Mouse (Mus musculus): ENCODE data around the gene Ccdc188. TPM values are rescaled to one million over a fixed set of nuclear protein-coding genes. Genes with fewer than 3 reads are reported as not detected.

Ccdc188 gene
- polyA plus RNA-seq (2012; rRNA removed): not detected in 2 replicates

GRCm38 (mm10) chr16:18217579-18217978 lies at the start of gene Ccdc188:
TSS of gene Ccdc188 (plus strand) at chr16:18217879.
- no peak for DNase-seq (ENCODE audit: low read depth)
- TF ChIP-seq CTCF (IDR thresholded peaks at IDR 0.05; ENCODE audit: borderline replicate concordance, extremely low read depth, insufficient read depth, insufficient read length): no peak
- no peak for TF ChIP-seq POLR2A (IDR thresholded peaks at IDR 0.05; ENCODE audit: borderline replicate concordance, extremely low read depth, insufficient read depth, insufficient read length, poor library complexity, severe bottlenecking)

DNA sequence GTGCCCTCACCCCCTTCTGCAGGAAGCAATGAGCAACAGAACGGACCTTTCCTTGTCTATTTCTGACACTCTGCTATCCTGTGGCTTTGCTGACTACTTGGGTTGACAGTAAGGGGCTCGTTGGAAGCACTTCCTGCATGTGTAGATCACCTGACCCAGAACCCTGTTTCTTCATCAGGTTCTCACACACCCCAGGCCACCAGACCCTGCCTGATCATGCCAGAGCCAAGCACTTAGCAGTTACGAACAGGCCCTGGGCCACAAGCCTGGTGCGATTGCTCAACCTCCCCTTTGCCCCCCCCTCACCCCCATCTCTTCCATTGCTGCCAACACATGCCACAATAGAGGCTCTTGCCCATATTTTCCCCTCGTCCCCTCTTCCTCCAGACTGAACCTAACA lies 48.5 kb upstream of the Ccdc188 start:
- DNase-seq (ENCODE audit: low read depth): no peak
- TF ChIP-seq POLR2A (IDR thresholded peaks at IDR 0.05; ENCODE audit: borderline replicate concordance, extremely low read depth, insufficient read depth, insufficient read length, poor library complexity, severe bottlenecking) (no peak), CTCF (IDR thresholded peaks at IDR 0.05; ENCODE audit: borderline replicate concordance, extremely low read depth, insufficient read depth, insufficient read length) (no peak)

DNA sequence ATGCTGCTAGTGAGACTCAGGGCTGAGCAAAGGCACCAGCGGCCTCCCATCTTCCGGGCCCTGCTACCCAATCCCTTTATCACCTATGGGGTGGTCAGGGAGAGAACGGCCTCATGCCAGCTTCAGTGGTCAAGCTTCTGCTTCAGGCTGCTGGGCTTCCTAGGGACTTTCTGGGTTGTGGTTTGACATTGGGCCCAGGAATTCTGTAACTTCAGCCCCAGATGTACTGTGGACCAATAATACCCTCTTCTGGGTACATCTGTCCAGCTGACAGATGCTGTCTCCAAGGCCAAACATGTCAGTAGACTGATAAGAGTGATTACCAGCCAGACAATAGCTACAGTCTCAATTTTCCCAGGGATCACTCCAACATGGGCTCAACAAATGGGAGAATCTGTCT lies 47.9 kb upstream of the Ccdc188 start:
- TF ChIP-seq CTCF (IDR thresholded peaks at IDR 0.05; ENCODE audit: borderline replicate concordance, extremely low read depth, insufficient read depth, insufficient read length) (no peak), POLR2A (IDR thresholded peaks at IDR 0.05; ENCODE audit: borderline replicate concordance, extremely low read depth, insufficient read depth, insufficient read length, poor library complexity, severe bottlenecking) (no peak)
- no peak for DNase-seq (ENCODE audit: low read depth)

DNA sequence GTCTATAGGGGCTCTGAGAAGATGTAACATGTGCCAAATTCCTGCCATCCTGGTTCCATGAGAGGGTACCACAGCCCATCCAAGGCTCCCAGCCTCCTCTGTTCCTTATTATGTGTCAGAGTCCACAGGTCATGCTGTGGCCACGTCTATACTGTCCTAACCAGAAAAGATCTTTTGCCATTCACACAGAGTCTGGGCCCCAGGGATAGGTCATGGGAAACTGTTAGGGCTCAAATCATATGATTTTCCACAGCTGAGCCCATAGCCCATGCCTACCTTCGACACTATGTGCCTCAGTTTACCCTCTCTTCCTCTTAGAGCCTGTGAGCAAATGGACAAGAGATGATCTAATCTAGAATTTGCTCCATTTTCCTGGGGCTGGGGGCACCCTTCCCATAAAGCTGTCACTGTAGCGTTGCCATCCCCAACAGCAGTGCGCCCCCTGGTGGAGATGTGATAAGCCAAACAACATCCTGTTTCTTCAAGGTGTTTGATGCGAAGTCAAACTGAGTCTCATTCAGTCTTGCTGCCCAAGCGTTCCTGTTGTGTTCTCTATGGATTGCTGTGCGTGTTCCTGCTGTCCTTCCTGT lies 45.3 kb upstream of the Ccdc188 start:
- TF ChIP-seq POLR2A (IDR thresholded peaks at IDR 0.05; ENCODE audit: borderline replicate concordance, extremely low read depth, insufficient read depth, insufficient read length, poor library complexity, severe bottlenecking): no peak
- peak; percentile 92 for TF ChIP-seq CTCF (IDR thresholded peaks at IDR 0.05; ENCODE audit: borderline replicate concordance, extremely low read depth, insufficient read depth, insufficient read length)
- DNase-seq (ENCODE audit: low read depth): peak; percentile 85

GRCm38 (mm10) chr16:18173231-18173630 lies 44.4 kb upstream of the Ccdc188 start:
- no peak for DNase-seq (ENCODE audit: low read depth)
- no peak for TF ChIP-seq CTCF (IDR thresholded peaks at IDR 0.05; ENCODE audit: borderline replicate concordance, extremely low read depth, insufficient read depth, insufficient read length)

- TF ChIP-seq CTCF (IDR thresholded peaks at IDR 0.05; ENCODE audit: borderline replicate concordance, extremely low read depth, insufficient read depth, insufficient read length) (no peak), POLR2A (IDR thresholded peaks at IDR 0.05; ENCODE audit: borderline replicate concordance, extremely low read depth, insufficient read depth, insufficient read length, poor library complexity, severe bottlenecking) (no peak)
- no peak for DNase-seq (ENCODE audit: low read depth)
Measured at GRCm38 (mm10) chr16:18173788-18174187, 43.9 kb upstream of the Ccdc188 start.

- TF ChIP-seq POLR2A (IDR thresholded peaks at IDR 0.05; ENCODE audit: borderline replicate concordance, extremely low read depth, insufficient read depth, insufficient read length, poor library complexity, severe bottlenecking) (no peak), CTCF (IDR thresholded peaks at IDR 0.05; ENCODE audit: borderline replicate concordance, extremely low read depth, insufficient read depth, insufficient read length) (no peak)
- no peak for DNase-seq (ENCODE audit: low read depth)
Measured at GRCm38 (mm10) chr16:18175817-18176541, 41.7 kb upstream of the Ccdc188 start.

DNA sequence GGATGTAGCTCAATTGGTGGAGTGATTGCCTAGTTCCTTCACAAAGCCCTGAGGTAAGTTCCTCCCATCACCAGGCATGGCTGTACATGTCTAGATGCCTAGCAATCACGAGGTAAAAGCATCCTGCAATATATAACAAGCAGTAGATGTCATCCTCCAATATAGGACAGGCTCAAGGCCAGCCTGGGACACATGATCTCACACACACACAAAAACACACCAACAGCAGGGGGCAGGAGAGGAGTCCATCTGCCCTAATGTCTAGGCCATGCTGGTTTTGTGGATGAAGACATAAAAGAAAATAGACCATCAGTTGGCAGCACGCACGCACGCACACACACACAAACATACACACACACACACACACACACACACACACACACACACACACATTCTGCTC lies 40.9 kb upstream of the Ccdc188 start:
- DNase-seq (ENCODE audit: low read depth): no peak
- TF ChIP-seq CTCF (IDR thresholded peaks at IDR 0.05; ENCODE audit: borderline replicate concordance, extremely low read depth, insufficient read depth, insufficient read length) (0 out of 2 replicates have a peak, but pooled peaks have one; percentile 15), POLR2A (IDR thresholded peaks at IDR 0.05; ENCODE audit: borderline replicate concordance, extremely low read depth, insufficient read depth, insufficient read length, poor library complexity, severe bottlenecking) (no peak)

DNA sequence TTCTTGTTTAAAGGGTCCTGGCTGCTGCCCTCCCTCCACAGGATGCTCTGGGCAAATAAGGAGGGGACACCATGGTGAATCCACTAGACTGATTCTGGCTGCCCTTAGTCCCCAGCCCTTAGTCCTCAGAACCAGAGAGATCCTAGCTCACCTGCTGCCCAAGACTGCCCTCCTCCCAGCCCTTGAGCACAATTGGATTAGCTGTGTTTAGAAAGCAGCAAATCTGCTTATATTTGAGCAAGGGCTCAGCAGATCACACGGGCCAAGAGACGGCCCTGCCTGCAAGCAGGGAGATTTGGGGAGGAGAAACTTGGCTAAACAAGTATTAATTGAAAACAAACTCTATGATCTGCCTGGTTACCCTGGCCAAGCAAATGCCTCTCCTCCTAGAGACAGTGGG lies 38.1 kb upstream of the Ccdc188 start:
- no peak for DNase-seq (ENCODE audit: low read depth)
- TF ChIP-seq CTCF (IDR thresholded peaks at IDR 0.05; ENCODE audit: borderline replicate concordance, extremely low read depth, insufficient read depth, insufficient read length): no peak

DNA sequence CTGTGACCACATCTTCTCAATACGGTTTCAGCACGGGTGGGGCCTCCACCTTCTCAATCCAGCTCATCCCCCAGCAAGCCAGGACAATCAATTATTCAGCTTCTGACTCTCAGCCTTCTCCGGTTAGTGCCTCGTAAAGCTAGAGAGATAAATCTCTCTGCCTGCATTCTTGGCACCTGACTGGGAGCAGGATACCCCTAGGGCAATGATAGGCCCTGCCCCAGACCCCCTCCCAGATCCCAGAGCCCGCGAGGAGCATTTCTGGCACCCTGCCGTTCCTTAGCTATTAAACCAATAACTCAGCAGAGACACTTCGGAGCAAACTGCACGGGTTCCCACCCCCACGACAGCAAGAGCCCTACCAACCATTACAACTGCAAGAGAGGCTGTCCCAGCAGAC lies 36.3 kb upstream of the Ccdc188 start:
- TF ChIP-seq CTCF (IDR thresholded peaks at IDR 0.05; ENCODE audit: borderline replicate concordance, extremely low read depth, insufficient read depth, insufficient read length) (no peak), POLR2A (IDR thresholded peaks at IDR 0.05; ENCODE audit: borderline replicate concordance, extremely low read depth, insufficient read depth, insufficient read length, poor library complexity, severe bottlenecking) (no peak)

DNA sequence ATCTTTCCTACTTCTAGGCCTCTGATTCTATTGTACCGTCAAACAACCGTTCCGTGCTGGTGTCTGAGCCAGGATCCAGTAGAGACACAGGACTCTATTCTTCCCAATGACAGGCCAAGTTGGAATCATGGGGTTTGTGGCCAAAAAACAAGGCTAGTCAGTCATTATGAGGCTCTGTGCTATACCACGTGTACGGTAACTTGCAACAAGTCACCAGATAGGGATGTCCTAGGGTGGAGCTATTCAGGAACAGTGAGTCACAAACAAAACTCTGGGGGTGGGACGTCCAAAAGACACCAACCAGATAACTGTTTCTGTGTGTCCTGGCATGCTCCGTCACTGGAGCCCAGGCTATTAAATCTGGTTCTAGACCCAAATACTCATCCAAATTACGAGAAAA lies 34.9 kb upstream of the Ccdc188 start:
- TF ChIP-seq CTCF (IDR thresholded peaks at IDR 0.05; ENCODE audit: borderline replicate concordance, extremely low read depth, insufficient read depth, insufficient read length) (no peak), POLR2A (IDR thresholded peaks at IDR 0.05; ENCODE audit: borderline replicate concordance, extremely low read depth, insufficient read depth, insufficient read length, poor library complexity, severe bottlenecking) (no peak)
- no peak for DNase-seq (ENCODE audit: low read depth)

More for the DNA sequence above, 36.3 kb upstream of the Ccdc188 start:
- no peak for DNase-seq (ENCODE audit: low read depth)
